Mouse (Mus musculus): Measurements from ENCODE around the gene Pip5k1c.

The Pip5k1c gene

DNA sequence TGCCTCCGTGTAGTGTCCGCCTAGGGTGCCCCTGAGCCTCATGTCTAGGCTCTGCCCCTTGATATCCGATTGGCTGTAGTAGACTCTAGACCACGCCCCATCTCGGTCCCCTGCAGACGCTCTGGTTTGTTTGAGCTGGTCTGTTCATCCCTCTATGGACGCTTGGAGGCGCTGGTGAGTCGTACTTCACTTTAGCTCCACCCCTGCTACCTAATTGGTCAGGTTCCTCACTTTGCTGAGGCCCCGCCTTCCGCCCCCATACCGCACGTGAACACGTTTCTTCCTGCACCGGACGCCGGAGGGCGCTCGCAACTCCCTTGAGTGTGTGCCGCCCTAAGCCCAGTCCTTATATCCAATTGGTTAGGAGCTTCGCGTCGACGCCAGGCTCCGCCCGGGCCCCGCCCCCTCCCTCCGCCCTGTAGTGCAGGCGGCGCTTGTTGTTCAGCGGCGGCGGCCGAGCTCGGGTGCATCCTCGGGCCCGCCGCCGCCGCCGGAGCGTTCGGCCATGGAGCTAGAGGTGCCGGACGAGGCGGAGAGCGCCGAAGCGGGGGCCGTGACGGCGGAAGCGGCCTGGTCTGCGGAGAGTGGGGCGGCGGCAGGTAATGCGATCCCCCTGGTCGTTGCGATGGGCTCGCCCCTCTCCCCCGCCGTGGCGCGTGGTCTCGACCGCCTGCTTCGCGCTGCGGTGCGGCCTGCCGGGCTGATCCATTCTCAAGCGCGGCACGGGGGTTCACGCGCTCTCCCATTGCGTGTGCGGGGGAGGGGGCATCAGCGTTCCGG is at the start of gene Pip5k1c:
Gene Pip5k1c, plus strand, starts transcription at position 410 of the 780 bp plus-strand sequence.
- peak; percentile 99 to 100 for DNase-seq

- no peak for DNase-seq
These were observed 48.6 kb upstream of the Pip5k1c start for GRCm38 (mm10) chr10:81244146-81244545.

DNA sequence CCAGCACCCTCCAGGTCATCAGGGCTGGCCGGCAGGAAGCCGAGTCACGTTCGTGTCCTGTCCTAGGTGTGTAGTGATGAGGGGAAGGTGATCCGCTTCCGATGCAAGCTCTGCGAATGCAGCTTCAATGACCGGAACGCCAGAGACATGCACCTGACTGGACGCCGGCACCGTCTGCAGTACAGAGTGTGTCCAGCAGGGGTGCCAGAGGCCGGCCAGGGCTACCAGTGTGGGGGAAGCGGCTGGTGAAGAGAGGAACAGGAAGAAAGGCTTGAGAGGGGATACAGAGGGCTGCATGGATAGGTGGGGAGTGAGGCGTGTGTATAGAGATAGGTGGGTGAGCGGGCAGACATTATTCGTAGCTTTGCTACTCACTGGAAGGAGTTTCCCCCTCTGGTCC is 48.2 kb upstream of the Pip5k1c start:
- peak; percentile 81 to 83 for DNase-seq

GRCm38 (mm10) chr10:81245166-81245565 is 47.6 kb upstream of the Pip5k1c start:
- peak in 1 of 2 experiments; percentile 7 for DNase-seq

GRCm38 (mm10) chr10:81247804-81248203 is 45.0 kb upstream of the Pip5k1c start:
- peak in 1 of 2 experiments; percentile 42 for DNase-seq

- DNase-seq, result peak in 1 of 2 experiments; percentile 19
These were observed 43.3 kb upstream of the Pip5k1c start for GRCm38 (mm10) chr10:81249442-81249841.

- DNase-seq, result peak; percentile 65 to 77
These were observed 40.0 kb upstream of the Pip5k1c start, which contains the start of gene Matk for GRCm38 (mm10) chr10:81252424-81253419. Gene Matk, plus strand, starts transcription at chr10:81252935.

DNA sequence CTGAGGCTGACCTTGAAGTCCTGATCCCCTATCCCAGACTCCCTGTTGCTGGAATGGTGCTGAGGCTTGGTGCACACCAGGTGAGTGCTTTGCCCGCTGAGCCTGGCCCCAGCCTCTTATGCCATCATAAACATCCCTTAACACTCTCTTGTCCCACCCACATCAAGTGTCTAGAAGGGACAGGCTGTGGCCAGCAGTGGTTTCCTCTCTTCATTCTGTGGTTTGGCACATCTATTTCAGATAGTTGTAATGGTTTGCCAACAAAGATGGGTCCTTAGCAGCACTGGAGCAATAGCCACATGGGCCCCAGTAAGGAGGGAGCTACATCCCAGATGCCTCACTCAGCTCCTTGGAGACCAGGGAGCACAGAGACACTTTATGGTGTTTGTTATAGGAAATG is 37.9 kb upstream of the Pip5k1c start:
- DNase-seq, result no peak

DNA sequence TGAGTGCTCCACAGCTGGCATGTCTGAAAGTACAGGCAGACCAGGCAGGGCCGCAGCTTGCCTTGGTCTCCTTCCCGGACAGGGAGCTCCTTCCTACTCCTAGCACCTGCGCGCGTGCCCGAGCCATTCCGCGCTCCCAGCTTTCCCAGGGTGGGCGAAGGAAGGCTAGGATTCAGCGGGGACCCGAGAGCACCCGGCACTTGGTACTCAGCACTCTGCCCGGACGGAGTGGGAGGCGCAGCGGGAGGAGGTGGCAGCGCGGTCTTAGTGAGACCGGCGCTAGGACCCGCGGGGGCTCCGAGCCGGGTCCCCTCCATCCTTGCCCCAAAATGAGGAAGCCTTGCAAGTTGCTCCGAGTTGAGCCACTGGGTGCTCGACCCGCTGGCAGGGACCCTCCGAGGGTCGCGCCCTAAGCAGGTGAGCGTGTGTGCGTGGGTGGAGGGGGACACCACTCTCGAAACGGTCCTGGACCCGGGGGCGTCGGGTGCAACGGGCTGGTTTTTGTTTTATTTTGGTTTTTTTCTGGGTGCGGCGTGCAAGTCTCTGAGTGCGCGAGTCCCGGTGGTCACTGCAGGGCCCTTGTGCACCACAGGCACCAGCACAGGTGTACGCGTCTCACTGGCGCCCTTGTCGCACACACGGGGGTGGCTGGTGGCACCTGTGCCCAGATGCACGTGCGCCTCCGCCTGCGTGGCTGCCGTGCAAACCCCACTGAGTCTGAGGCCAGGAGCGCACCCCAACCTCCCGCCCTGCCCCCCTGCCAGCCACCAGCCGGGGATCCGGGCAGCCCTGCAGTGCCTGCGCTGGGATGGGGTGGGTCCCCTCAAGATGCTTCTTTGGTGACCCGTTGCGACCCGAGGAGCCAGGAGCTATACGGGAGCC is 35.4 kb upstream of the Pip5k1c start:
- peak; percentile 47 to 76 for DNase-seq

GRCm38 (mm10) chr10:81259225-81259884 is 33.4 kb upstream of the Pip5k1c start:
- DNase-seq, result no peak

GRCm38 (mm10) chr10:81261025-81261424 is 31.7 kb upstream of the Pip5k1c start:
- no peak for DNase-seq

DNA sequence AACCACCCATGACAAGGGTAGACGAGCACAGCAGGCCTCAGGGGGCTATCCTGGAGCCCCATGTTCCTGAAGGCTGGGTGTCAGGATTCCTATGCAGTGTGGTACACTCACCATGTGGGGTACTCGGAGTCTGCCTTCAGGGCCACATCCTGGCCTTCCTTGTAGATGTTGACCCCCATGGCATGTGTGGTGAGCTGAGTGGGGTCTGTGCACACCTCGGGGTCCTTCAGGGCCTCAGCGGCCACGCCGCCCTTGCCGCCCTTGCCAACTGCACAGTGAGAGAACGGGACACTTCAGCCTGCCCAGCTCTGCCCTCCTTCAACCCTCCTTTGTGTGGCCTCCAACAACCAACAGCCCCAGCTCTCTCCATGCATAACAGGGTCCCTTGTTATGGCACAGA is 27.2 kb upstream of the Pip5k1c start:
- peak in 1 of 2 experiments; percentile 36 for DNase-seq

DNA sequence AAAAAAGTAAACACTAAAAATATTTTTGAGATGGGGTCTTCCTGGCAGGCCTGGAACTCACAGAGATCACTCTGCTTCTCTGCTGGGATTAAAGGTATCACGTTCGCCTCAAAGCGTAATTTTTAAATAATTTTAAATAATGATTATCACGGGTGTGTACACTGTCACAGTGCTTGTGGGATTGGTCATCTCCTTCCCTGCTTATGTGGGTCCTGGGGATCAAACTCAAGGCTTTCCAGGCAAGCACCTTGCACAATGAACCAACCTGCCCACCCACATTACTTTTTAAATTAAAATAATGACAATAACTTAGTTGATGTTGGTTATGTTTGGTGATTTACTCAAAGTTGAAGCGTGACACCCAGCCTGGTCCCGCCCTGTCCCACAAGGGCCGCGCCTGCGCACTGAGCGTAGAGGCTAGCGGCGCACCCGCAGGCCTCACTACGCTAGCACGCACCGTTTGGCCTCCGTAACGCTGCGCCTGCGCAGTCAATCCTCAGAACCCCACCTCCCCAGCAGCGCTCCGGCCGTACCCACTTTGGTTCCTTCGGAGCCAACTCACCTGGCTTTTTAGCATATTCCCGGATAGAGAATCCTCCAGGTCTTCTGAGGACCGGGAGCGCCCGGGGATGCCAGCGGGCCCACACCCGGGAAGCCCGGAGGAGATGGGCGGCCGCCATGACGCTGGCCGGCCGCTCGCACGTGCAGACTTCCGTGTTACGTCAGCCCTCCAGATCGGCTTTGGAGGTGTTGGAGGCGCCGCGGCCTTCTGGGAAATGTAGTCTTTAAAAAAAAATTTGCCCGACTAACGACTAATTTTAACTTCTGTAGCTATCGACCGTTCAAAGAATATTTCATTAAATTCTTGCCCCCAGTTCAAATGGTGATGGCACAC is 26.3 kb upstream of the Pip5k1c start, which contains the start of the genes Mrpl54 and Apba3:
Gene Mrpl54, minus strand, starts transcription at position 724 of the 895 bp plus-strand sequence.
Gene Apba3, plus strand, starts transcription at position 750 of the 895 bp plus-strand sequence.
- peak; percentile 95 to 96 for DNase-seq

DNA sequence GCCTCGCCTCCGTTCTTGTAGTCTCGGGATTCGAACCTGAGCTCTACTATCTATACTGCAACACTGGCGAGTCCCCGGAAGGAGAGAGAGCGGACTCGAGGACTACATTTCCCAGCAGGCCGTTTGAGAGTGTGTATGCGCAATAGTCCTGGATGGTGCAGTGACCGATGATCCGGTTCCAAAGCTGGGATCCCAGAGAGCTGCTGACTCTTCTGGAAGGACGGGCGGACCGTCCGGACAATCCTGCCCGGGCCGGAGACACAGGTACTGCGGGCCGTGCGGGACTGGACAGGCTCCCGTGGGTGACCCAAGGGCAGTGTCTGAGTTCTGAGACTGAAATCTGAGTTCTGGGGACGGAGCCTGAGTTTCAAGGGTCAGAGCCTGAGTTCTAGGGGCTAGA is 24.7 kb upstream of the Pip5k1c start:
- peak; percentile 60 to 74 for DNase-seq

- peak in 1 of 2 experiments; percentile 31 for DNase-seq
These were observed 23.9 kb upstream of the Pip5k1c start for GRCm38 (mm10) chr10:81268643-81269412.

- DNase-seq, result no peak
These were observed 20.4 kb upstream of the Pip5k1c start for GRCm38 (mm10) chr10:81272356-81272755.

DNA sequence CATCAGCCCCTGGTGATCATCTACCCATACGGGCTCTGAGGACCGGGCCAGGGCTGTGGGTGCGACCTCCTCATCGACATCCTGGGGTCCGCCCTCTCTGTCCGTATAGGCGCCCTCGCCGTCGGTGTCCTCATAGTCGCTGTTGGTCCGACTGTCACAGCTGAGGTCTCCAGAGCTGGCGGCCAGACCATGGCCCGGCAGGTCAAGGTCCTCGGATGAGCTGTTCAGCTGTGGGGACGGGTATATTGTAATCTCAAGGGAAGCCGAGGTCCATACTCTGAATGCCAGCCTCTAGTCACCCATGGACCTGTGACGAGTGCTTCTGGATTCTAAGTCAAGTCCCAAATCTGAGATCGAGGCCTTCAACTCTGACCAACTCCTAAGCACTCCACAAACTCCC is 18.9 kb upstream of the Pip5k1c start:
- DNase-seq, result no peak

- no peak for DNase-seq
These were observed 15.1 kb upstream of the Pip5k1c start for GRCm38 (mm10) chr10:81277676-81278075.

DNA sequence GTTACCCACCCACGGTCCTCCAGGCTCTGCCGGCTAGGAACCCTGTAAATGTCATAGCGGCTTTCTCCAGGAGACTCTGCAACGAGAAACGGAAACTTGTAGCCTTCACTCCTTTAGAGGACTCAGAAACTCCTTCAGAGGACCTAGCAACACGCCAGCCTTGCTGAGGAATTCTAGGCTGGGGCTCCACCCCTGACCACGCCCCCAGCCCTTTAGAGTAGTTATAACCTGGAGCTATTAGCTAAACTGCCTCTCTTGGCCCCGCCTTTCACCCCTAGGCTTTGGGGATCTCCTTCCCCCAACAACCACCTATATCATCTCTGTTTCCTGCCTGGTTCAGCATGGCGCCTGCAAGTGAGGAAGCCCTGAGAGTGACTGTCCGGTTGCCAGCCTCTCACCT is 13.3 kb upstream of the Pip5k1c start:
- DNase-seq, result no peak

- DNase-seq, result no peak
These were observed 8.6 kb upstream of the Pip5k1c start for GRCm38 (mm10) chr10:81284189-81284588.

Measured in thymus, postnatal 36 days (tissue).